Mouse (Mus musculus) neural tube, embryonic 14.5 days (tissue): ENCODE measurements around the gene Tmem186. TPM values are rescaled to one million over a fixed set of nuclear protein-coding genes. Genes with fewer than 3 reads are reported as not detected.

ENCODE experiments used
- ATAC-seq: fragments of 200-750 bp; cut with Nextera tagmentation; 2 replicates; pipeline ENCODE4 v1.8.0; 2017; ENCODE audit warnings: low read depth, mild to moderate bottlenecking, moderate TSS enrichment, moderate library complexity
- H3K27ac ChIP-seq: fragments of 300-500 bp; sonication (generic); 2 replicates; pipeline ENCODE4 v1.5.1; 2014; ENCODE audit warnings: low read depth, mild to moderate bottlenecking, control low read depth, low read length, moderate library complexity, mixed read lengths
- H3K27me3 ChIP-seq: fragments of 300-500 bp; sonication (generic); 2 replicates; pipeline ENCODE4 v1.6.1; 2014; ENCODE audit warnings: low read length; ENCODE audit not compliant: control insufficient read depth, insufficient read depth
- H3K36me3 ChIP-seq: fragments of 300-500 bp; sonication (generic); 2 replicates; pipeline ENCODE4 v1.6.1; 2014; ENCODE audit warnings: low read length, mixed read lengths; ENCODE audit not compliant: control insufficient read depth, insufficient read depth
- H3K4me1 ChIP-seq: fragments of 300-500 bp; sonication (generic); 2 replicates; pipeline ENCODE4 v1.6.1; 2014; ENCODE audit warnings: low read length; ENCODE audit not compliant: control insufficient read depth, insufficient read depth
- H3K4me2 ChIP-seq: fragments of 300-500 bp; sonication (generic); 2 replicates; pipeline ENCODE4 v1.6.1; 2014; ENCODE audit warnings: mild to moderate bottlenecking, low read depth, low read length, control low read depth
- H3K4me3 ChIP-seq: fragments of 300-500 bp; sonication (generic); 2 replicates; pipeline ENCODE4 v1.5.1; 2014; ENCODE audit warnings: low read depth, low read length, control low read depth, mixed read lengths
- H3K9ac ChIP-seq: fragments of 300-500 bp; sonication (generic); replicated peaks from 2 replicates; pipeline ENCODE4 v1.6.1; 2014; ENCODE audit warnings: low read depth, mild to moderate bottlenecking, control low read depth, low read length, mixed read lengths
- H3K9me3 ChIP-seq: fragments of 300-500 bp; sonication (generic); 2 replicates; pipeline ENCODE4 v1.6.1; 2016; ENCODE audit warnings: low read length; ENCODE audit not compliant: control insufficient read depth
- WGBS: fragments of 180-500 bp; shearing (Covaris S2); extraction: QIAGEN DNeasy Blood & Tissue Kit; methylation state at CpG from one replicate; pipeline ENCODE4 v1.1.7; 2014; 5-methylcytosine and 5-hydroxymethylcytosine counted together
- polyA plus RNA-seq: library from polyadenylated mRNA; unstranded; fragments of >200 nt; fragmentation: Nextera tagmentation; extraction: Ambion mirVana; gene quantifications from 2 replicates; pipeline ENCODE4 v1.2.1, GENCODE M21; 2014

Tmem186 gene
- polyA plus RNA-seq, 1 experiment from 2014 or later, result 13.8 TPM

DNA sequence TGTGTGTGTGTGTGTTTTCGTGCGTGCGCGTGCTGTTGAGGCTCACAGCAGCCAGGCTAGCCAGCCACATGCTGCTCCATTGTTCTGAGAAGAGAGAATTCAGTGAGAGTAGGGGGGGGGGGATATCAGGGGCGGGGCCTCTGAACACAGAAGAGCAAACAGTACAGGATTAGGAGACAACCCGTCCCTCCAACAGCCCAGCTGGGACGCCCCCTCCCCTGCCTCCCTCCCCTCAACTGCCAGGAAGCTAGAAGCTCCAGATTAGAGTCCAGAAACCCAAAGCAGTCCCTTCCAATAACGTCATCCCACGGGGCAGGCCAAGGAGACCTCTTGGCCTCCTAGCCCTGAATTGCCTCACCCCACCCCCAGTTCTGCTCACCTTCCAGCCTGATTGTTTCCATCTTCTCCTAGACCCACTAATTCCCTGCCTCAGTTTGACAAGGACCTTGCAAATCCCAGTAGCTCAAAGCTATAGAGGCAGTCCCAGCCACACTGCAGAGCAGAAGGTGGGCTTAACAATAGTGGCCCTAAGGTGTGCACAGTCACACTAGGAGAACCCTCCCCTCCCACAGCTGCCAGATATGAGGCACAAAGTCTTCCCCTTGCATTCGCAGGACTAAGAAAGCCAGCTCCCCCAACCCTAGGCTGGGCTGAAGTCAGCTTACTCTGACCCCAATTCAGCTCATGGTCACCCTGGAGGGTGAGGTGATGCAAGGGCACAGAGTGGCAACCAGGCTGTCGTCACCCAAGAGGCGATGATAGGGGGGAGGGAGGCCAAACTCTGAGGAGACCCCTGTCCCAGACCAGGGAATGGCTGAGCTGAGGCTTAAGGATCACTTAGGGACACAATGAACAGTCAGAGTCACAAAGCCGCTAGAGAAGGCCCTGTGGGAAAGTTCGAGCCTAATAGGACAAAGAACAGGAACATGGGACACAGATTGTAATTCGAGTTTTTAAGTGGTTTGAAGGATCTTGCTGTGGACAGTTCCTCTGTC, 32.8 kb upstream of the Tmem186 start:
- ATAC-seq, result peak; percentile 39
- Histone ChIP-seq H3K9ac (peak overlapping the region; percentile 80), H3K4me1 (peaks cover 44% of the 10 kb centered on the region)

DNA sequence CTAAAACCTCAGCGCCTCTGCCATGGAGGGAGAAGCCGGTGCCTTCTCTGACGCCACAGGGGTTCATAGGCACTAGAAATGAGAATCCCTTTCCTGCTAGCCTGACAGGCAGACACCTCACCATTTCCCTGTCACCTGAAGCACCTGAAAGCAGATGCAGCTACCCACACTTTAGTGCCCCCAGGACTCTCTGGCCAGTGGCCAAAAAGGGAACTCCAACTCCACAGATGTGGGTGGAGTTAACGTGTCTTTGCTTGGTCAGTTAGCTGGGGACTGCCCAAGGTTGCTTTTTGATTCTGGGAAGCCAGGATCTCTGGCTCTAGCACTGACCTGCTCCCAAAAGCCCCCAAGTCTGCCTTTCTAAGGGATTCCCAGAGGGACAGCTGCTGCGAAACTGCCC, 31.9 kb upstream of the Tmem186 start:
- Histone ChIP-seq H3K36me3 (no peaks in the 10 kb centered on the region), H3K4me2 (peak overlapping the region; percentile 89), H3K4me3 (peak overlapping the region; percentile 89), H3K9ac (peak overlapping the region; percentile 80), H3K4me1 (peaks cover 46% of the 10 kb centered on the region), H3K27me3 (no peaks in the 10 kb centered on the region), H3K27ac (peak overlapping the region; percentile 79), H3K9me3 (no peaks in the 10 kb centered on the region)
- 50% methylated on average over 5 of the region's 5 CpGs for whole genome bisulfite sequencing
- ATAC-seq, result no peak

More for the DNA sequence above, 32.8 kb upstream of the Tmem186 start:
- peak overlapping the region; percentile 89 for H3K4me3 ChIP-seq
- peak overlapping the region; percentile 89 for H3K4me2 ChIP-seq
- 6% methylated on average over 14 of the region's 15 CpGs for WGBS
- no peaks in the 10 kb centered on the region for H3K27me3 ChIP-seq
- H3K27ac ChIP-seq, result peak overlapping the region; percentile 79
- H3K9me3 ChIP-seq, result no peaks in the 10 kb centered on the region
- no peaks in the 10 kb centered on the region for H3K36me3 ChIP-seq

DNA sequence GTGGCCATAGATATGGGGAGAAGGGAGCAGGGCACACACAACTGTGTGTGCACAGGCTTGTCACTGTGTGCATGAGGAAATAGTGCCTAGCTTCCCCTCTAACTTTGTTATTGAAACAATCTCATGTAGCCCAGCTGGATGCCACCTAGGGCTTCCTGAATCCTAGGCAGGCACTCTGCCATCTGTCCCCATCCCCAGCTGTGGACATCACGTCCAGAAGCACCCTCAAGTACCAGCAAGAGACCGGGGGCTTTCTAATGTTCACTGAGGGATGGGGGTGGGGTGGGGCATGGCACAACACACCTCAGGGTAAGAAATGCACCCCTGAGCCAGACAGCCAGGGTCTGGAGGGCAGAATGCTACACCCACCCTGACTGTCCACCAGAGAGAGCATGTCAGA, 30.9 kb upstream of the Tmem186 start:
- peaks cover 52% of the 10 kb centered on the region for H3K4me1 ChIP-seq
- WGBS, result 51% methylated on average over 2 of the region's 2 CpGs
- 0 out of 2 replicates have a peak, but pooled peaks cover 5% of the 10 kb centered on the region for H3K36me3 ChIP-seq
- no peak overlapping the region for H3K9ac ChIP-seq
- no peak overlapping the region for H3K4me3 ChIP-seq
- H3K27ac ChIP-seq, result no peak overlapping the region
- no peaks in the 10 kb centered on the region for H3K9me3 ChIP-seq
- ATAC-seq, result no peak
- H3K4me2 ChIP-seq, result peak overlapping the region; percentile 16; the same call in 1 of the 2 replicates
- H3K27me3 ChIP-seq, result no peaks in the 10 kb centered on the region

DNA sequence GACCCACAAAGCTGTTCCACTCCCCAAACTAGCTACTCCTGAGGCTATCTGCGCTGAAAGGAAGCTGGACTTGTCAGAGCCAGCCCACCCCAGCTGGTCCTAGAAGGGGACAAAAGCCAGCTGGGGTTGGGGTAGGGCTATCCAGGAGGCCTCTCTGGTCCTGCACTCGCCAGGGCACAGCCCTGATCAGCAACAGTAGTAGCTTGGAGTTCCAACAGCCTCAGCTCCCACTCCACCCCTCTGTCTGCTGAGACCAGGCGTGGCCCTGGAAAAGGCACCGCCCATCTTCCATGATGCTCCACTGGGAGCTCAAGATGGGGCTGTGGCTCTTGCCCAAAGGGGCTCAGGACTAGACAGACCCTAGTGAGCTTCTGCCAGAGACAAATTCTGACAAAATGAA, 30.3 kb upstream of the Tmem186 start:
- Histone ChIP-seq H3K27me3 (no peaks in the 10 kb centered on the region), H3K9ac (0 out of 2 replicates have a peak overlapping the region, but pooled peaks have one; percentile 11), H3K4me1 (peaks cover 52% of the 10 kb centered on the region), H3K9me3 (no peaks in the 10 kb centered on the region), H3K36me3 (0 out of 2 replicates have a peak, but pooled peaks cover 5% of the 10 kb centered on the region), H3K4me2 (no peak overlapping the region; the same call in 1 of the 2 replicates), H3K27ac (no peak overlapping the region), H3K4me3 (no peak overlapping the region)
- no peak for ATAC-seq
- WGBS, result 74% methylated on average over 4 of the region's 4 CpGs

DNA sequence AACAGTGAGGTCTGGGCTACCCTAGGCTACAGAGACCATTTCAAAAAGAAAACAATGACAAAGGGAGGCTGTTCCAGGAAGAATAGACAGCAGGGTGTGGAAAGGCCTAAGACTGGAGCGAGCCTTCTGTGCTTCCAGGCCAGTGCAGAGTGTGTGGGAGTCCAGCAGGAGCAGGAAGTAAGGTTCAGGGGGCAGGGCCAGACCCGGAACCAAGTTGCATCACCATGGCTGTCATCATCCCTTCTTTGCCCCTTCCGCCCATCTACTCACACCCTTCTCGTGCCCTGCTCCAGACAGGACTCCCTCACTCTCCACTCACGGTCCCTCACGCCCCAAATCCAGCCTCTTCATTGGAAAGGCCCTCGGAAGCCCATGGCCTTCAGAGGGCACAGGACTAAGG, 29.7 kb upstream of the Tmem186 start:
- Histone ChIP-seq H3K9me3 (no peaks in the 10 kb centered on the region), H3K36me3 (0 out of 2 replicates have a peak, but pooled peaks cover 5% of the 10 kb centered on the region), H3K27me3 (no peaks in the 10 kb centered on the region), H3K9ac (no peak overlapping the region), H3K27ac (no peak overlapping the region), H3K4me1 (peaks cover 52% of the 10 kb centered on the region), H3K4me3 (no peak overlapping the region), H3K4me2 (no peak overlapping the region; the same call in 1 of the 2 replicates)
- 88% methylated on average over 7 of the region's 7 CpGs for WGBS
- ATAC-seq, result no peak

DNA sequence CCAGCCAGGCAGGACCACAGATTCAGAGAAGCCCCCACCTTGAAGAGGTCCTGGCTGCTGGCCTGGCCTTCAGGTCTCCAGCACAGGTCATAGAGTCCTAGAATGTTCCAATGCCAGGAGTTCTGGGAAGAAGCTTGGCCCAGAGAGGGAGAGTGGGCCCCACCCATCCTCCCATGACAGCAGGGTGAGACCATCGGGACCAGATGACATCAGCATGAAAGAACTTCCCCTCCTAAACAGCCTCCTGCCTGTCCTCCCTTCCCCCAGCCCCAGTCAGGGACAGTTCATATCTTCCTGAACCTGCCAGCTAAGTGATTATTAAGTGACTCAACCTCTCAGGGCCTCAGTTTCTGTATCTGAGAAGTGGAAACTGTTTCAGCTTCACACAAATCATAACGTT, 28.9 kb upstream of the Tmem186 start:
- H3K4me1 ChIP-seq, result peaks cover 52% of the 10 kb centered on the region
- H3K27me3 ChIP-seq, result no peaks in the 10 kb centered on the region
- no peak for ATAC-seq
- H3K4me2 ChIP-seq, result no peak overlapping the region
- no peak overlapping the region for H3K4me3 ChIP-seq
- H3K9me3 ChIP-seq, result no peaks in the 10 kb centered on the region
- no peak overlapping the region for H3K9ac ChIP-seq
- H3K36me3 ChIP-seq, result peaks cover 5% of the 10 kb centered on the region; the same call in 1 of the 2 replicates
- H3K27ac ChIP-seq, result no peak overlapping the region
- 63% methylated on average over 2 of the region's 2 CpGs for WGBS

DNA sequence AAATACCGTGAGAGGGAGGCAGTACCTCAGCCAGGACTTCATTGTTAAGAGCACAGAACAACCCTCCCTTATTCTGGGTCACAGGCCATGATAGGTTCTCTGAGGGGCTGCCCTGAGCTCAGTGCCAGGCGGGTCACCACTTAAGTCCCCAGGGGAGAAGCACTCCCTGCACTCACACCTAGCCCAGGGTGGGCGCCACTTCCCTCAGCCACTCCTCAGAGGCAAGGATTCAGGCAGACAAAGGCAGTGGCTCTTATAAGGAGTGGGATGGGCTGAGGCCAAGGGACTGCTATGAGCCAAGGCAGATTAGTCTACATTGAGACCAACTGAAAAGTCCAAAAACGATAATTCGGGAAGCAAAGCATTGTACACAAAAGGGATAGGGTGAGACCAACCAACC, 27.9 kb upstream of the Tmem186 start:
- Histone ChIP-seq H3K27ac (no peak overlapping the region), H3K9me3 (no peaks in the 10 kb centered on the region), H3K27me3 (no peaks in the 10 kb centered on the region), H3K36me3 (peaks cover 13% of the 10 kb centered on the region; the same call in 1 of the 2 replicates), H3K9ac (no peak overlapping the region), H3K4me1 (peaks cover 46% of the 10 kb centered on the region), H3K4me2 (no peak overlapping the region), H3K4me3 (no peak overlapping the region)
- WGBS, result 82% methylated on average over 5 of the region's 5 CpGs
- ATAC-seq, result no peak

DNA sequence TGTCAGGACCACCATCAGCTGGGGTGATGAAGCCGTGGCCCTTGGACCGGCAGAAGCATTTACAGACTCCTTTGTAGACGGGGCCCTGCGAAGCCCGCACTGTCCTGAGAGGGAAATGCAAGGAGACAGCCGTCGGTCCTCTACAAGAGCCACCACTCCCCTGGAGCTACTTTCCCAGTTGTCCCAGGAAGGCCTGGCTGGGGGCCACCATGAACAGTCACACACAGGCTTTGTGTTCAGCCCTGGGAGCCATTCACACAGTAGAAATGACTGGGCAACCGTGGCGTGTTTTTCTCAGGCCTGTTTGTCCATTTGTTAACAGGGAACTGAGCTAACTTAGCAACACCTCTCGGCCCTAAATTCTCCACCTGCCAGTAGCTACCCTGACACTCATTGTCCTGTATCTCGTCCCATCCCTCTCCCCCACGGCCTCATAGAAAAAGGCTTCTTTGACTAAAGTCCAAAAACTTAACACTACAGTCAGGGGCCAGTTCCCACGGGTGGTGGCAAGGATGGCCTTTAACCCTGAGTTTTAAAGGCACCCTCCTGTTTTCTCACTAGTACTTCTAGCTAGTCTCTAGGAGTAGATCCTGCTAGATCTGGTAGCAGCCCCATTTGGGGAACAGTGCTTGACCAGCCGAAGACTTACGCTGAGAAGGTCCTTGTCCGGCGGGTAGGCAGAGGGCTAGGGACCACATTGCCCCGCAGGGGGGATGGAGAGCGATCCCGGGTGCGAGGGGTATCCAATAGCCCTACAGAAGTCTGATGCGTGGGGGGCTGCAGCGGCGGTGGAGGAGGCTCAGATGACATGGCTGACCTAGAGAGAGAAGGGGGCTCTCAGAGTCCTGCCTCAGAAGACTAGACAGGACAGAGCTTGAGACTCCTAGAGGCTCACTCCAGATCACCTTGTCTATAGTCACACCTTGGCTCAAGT, 26.4 kb upstream of the Tmem186 start:
- 75% methylated on average over 24 of the region's 24 CpGs for WGBS
- Histone ChIP-seq H3K9me3 (no peaks in the 10 kb centered on the region), H3K4me2 (no peak overlapping the region), H3K27ac (peak overlapping the region; percentile 23), H3K4me3 (no peak overlapping the region), H3K4me1 (peaks cover 33% of the 10 kb centered on the region), H3K9ac (no peak overlapping the region), H3K27me3 (no peaks in the 10 kb centered on the region), H3K36me3 (peaks cover 27% of the 10 kb centered on the region; the same call in 1 of the 2 replicates)
- ATAC-seq, result peak; percentile 30; the same call in 1 of the 2 replicates
